Mouse (Mus musculus): ENCODE results near the gene Lgals3bp.

Lgals3bp gene

DNA sequence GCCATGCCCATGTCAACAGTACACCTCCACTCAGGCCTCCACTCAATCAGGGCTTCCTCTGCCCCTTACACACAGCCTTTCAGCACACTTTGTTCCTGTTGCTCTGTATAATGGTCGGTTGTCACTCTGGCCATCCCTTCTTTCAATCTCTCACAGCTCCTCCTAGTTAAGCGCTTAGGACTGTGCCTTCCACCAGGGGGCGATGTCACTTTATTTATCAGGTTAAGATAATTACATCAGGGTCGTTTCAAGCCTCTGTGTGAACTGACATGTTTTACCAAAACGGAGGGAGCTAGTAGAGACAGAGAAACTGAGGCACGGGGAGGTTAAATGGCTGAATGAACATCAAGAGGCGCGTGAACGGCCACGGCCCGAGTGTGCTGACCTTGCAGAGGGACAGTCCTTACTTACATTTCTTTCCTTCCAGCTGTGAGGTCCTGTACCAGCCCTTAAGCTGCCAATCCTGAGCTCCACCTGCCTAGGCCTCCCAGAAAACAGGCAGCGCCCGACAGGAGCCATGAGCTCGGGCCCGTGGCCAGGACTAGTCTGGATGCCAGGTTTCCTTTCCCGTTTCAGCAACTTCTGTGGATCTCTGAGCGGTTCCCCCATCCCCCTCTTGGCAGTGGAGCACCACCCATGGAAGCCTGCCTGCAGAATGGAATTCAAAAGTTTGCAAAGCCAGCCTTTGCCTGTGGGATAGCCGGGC, 21.5 kb upstream of the Lgals3bp start:
- peak; percentile 73 for DNase-seq (ENCODE audit: low read depth, low spot score)

DNA sequence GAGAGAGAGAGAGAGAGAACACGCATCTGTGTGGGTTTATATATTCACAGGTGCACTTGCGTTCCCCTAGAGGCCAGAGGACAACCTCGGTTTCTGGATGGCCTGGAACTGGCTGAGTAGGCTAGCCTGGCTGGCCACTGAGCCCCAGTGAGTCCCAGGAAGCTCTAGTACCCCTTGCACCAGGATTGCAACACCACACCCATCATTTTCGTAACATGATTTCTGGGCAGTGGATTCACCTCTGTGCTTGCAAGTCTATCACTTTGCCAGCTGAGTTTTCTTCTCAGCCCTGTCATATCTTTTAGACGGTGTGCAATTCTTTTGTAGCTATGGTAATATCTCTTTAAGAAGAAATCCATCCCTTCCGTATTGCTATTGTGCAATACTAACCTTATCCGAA, 18.4 kb upstream of the Lgals3bp start:
- no peak for DNase-seq (ENCODE audit: low read depth, low spot score)

DNA sequence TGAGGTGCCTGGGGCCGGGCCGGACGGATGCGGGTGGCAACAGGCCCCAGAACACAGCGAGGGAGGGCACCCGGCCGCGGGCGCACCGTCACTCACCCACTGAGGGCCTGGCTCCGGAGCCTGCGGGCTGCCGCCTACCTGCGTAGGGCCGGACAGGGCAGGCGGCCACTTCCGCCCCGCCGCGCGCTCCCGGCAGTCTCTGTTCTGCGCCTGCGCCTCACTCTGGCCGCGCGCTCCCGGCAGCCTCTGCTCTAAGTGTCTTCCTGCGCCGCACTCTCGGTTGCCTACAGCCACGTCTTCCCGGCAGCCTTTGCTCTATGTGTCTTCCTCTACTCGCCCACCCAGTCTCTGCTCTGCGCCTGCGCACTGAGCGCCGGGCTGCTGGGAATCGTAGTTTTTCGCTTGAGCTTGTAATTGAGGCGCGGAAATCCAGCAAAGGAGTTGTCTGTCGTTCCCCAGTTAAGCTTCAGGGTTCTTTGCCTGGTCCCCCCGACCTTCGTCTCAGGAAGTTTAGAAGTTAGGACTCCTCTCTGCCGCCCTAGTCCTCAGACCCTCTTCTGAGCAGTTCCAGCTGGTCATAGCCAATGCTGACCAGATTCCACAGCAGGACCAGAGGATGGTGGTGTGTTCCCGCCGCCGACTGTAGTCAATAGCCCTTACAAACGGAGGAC, 17.1 kb upstream of the Lgals3bp start, which contains the start of gene Cant1:
Cant1 (minus strand) TSS at position 253 of the 671 bp plus-strand sequence.
- peak; percentile 99 for DNase-seq (ENCODE audit: low read depth, low spot score)

DNA sequence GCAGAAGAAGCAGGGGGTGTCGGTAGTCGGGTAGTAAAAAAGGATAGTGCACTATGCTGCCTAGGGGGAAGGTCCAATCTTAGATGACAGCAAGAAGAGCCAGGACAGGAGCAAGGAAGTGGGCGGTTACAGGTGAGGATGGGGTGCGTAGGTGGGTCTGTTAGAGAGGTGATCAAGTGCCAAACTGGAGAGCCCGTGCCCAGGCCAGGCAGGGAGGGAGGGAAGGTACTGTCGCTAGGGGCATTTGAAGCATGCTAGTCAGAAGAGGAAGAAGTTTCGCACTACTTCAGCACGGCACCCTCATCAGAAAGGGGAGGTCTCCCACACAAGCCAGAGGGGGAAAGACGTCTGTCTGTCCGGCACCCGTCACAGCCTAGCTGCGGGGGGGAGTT, 16.5 kb upstream of the Lgals3bp start:
- no peak for DNase-seq (ENCODE audit: low read depth, low spot score)

DNA sequence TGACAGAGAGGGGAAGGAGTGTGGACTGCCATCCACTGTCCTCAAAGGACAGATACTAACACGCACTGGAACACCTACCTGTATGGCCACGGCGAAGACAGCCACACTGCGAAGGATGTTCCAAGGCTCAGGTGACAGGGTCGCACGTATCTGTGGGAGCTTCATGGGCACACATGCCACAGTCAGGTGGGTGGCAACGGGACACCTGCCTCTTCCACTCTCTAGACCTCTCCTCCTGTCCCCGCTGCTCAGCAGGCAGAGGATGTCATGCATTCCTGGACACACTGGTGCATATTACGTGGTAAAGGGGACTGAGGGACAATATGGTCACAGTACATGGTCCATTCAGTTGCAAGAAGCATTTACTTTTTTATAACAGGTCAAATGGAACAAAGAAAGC, 15.6 kb upstream of the Lgals3bp start:
- no peak for DNase-seq (ENCODE audit: low read depth, low spot score)

DNA sequence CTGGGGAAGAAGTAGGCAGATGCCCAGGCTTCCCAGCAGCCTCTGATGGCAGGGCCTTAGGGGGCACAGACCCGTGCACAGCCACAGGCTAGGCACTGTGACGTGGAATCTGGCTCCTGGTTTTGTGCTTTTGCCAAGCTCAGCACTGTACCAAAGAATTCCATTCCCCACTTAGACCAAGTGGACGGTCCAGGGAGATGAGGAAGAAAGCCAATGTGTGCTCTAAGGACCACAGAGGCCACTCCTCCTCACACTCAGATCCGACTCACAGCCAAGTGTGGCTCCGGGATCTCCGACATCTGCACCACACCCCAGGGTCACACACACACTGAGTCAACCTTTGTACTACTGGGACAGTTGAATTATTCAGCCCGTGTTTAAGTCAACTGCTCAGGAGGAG, 14.2 kb upstream of the Lgals3bp start:
- no peak for DNase-seq (ENCODE audit: low read depth, low spot score)

DNA sequence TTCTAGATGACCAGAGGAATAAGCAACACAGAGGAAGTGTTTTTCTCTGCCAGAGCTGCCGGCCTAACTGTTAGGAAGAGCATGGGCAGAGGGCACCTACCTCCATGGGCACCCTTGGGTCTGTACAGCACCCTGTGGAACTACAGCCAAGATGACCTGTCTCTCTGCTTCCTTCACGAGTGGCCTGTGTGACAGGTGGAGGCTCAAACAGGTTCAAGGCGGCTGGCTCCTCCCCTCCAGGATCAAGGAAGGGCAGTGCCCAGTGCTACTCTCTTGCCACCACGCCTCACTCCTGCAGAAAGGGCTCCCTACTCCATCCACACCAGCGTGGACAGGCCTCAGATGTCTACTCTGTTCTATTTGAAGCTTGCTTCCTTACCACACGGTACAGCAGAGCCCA, 13.7 kb upstream of the Lgals3bp start:
- no peak for DNase-seq (ENCODE audit: low read depth, low spot score)

DNA sequence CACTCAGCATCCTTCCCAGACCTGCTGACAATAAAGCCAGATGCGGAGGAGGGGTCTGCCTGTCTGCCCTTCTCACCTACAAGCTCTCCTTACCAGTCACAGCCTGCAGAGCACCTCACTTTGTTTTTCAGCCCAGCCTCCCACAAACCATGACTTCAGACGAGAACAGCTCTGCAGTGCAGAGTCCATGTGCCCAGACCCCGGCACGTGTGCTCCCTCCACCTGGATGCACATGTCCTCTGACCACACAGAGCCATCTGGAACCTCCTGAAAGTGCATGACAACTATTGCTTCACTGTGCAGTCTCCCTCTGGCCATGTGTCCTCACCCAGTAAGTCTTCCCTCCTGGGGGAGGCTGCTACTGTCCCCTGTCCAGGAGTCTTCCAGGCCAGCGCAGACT, 12.4 kb upstream of the Lgals3bp start:
- DNase-seq (ENCODE audit: low read depth, low spot score), result no peak

DNA sequence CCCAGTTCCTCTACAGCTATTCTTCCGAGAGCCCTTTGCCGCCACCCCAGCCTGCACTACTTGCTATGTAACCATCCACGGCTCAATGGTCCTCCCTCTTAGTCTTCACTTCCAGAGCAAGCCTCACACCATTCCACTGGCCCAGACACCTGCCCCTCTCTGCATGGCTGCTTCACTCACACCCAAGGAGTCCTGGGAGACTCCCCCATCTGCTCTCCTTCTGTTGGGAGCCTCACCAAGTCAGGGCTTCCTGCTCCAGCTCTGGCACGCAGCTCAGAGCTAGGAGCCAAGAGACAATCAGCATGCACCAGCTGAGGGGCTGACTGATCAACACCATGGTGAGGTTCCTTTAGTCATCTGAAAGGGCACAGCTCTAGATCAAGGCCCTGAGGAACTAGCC, 11.2 kb upstream of the Lgals3bp start:
- no peak for DNase-seq (ENCODE audit: low read depth, low spot score)

DNA sequence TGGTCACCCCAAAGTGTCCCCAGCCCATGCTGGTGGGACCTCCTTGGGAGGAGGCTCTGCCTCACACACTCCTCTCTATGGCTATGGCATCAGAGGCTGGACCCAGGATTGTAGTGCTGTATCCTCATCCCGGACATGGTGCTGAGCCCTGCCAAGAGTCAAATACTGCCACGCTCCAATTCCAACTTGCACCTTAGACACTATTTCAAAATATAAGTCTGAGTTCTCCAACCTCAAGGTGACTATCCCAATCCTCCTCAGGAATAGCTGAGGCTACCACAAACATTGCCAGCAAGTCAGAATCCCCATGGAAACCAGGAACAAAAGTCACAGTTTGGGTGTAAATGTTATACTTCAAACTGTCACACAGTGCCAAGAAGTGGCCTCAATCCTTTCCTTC, 10.7 kb upstream of the Lgals3bp start:
- no peak for DNase-seq (ENCODE audit: low read depth, low spot score)

DNA sequence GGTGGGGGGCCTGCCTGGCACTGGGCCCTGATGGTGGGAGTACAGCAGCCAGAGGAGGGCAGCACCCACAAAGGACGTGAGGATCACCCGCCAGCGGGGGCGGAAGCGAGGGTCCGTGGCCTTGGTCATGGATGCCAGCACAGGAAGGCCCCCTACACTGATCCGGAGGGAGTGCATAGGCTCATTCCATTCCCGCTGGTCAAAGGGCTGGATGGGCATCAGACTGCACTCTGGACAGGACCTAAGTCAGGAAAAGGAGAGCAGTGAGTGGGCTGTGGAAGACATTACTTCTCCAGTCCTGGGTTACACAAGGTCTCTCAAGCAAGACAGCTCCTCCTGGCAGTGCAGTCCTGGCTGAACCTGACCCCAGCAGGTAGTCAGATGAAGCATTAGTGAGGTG, 9.4 kb upstream of the Lgals3bp start:
- no peak for DNase-seq (ENCODE audit: low read depth, low spot score)

DNA sequence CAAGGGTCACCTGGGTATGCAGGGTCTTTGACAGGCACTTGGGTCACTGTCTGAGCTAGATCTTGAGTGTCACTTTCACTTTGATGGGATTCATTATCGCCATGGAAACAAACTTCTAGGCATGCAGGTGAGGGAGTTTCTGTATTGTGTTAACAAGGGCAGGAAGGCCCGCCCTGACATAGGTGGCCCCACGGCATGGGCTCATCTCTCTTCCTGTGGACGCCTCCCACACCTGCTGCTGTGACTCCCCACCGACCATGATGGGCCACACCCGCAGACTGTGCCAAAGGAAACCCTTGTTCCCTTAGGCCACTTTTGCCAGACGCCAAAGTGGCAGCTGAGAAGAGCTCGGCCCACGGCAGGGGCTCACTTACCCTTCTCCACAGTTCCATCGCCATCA, 8.6 kb upstream of the Lgals3bp start:
- DNase-seq (ENCODE audit: low read depth, low spot score), result no peak

DNA sequence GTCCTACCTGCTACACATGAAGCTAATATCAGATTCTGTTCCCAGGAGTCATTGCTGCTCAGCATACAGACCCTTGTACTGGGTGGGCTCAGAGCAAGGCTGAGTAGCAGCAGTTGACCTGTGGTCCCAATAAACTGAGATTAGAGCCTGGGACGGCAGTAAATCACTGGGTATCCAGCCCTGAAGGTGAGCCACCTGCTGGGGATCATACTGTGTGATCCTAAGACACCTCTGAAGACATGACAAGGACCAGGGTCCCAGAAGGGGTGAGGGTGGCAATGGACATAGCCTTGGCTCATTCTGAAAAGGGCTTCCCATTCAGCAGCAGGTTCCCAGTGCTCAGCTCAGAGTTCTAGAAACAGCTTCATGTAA, 8.2 kb upstream of the Lgals3bp start:
- no peak for DNase-seq (ENCODE audit: low read depth, low spot score)

DNA sequence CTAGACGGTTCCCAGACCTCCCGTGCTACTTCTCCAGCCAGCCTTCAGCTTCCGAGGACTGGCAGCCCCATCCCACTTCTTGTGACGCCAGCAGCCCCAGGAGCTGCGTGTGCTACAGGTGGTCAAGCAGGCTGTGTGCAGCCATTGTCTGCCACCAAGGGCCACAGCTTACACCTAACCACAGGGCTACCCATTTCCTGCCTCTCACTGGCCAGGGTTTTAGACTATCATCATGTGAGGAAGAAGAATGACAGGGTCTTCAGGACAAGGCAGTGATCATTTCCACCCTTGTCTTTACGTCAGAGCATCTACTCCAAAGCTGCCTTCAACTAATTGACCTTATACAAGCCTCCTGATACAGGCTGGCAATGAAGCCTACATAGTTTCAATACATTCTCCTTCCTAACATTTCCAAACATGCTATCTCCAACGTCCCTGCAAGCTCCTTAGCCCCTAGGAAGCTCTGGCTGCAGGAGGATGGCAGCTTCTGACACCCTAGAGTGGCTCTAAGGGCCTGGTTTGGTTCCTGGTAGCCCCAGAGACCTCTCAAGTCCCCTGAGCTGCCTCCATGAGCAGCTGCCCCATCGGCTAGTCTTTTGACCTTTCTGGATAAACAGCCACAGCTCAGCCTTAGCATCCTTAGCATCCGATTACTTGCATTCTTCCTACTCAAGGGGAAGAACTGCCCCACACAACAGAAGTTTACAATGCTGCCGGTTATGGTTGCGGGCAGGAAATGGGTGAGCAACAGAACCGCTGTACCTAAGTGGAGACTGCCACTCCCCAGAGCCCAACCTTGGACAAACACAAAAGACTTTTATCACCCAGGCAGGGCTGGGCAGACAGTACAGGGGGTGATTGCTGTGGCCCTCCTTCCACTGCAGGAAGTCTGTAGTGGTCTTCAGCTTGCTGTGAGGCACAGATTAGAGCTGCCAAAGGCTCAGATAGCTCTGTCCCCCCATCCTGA, 7.5 kb upstream of the Lgals3bp start:
- DNase-seq (ENCODE audit: low read depth, low spot score), result no peak

DNA sequence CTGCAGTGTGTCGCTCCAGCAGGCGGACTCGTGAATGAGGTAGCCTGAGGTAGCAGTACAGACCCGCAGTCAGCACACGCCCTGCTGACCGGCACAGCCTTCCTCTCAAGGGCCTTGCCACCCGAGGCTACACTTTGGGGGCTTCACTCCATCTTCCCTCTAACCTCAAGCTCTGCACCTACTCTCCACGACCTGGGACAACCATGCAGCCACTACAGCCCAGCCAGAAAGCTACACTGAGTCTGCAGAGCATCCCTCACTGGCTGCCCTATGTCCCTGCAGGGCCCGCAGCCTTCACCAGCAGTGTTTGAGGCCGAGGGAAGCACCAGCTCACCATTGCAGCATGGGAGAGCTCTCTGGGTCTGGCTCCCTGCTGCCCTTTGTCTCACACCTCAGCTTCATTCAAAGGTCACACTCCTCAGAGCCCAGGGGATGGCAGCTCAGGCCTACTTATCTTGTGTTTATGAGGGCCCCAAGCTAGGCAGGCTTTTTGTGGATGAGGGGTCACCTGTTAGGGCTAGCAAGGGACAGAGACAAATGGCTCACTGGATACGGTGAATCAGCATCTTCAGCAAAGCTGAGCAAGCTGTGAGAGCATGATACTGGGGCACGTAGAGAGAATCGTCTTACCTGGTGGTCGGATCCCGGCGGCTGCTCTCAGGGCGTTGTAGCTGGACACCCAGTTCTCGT, 6.3 kb upstream of the Lgals3bp start:
- DNase-seq (ENCODE audit: low read depth, low spot score), result no peak

DNA sequence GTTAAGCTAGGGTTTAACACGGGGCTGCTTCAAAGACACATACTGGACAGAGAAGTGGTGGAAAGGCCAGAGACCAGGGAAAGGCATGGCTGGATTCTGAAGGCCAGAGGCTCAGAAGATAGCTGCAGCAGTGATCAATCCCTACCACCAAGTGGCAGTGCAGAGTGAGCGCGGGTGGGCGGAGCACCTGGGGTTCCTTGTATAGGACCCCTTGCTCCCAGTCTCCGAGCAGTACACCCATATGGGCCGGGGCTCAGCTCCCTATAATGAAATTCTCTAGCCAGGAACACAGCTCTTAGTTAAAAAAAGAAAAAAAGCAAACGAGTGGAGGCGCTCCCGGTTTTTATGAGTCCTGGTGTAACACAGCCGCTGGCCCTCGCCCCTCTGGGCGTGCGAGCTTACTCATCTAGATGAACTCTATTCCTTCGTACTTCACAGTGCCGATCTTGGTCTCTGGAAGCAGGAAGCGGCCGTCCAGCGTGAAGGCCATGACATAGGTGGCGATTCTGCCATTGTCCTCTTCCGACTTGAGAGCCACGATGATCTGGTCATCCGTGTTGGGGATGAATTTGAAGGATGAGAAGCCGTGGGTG, 5.5 kb upstream of the Lgals3bp start:
- no peak for DNase-seq (ENCODE audit: low read depth, low spot score)

DNA sequence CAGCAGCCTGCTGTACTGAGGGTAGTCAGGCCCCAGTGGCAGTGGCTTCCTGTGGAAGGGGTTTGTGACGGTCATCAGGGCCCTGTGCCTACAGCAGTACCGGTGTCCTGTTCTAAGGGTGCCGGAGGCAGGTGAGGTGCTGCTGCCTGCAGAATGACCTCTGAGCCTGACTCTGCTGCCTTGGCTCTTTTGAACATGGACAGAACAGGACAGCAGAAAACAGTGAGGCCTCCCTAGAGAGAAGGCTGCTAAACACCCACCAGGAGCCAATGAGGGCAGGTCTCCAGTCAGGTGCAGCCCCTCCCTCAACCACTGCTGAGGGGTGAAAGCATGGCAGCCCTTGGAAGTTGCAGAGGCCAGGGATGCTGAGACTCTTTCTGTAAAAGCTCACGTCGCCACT, 4.6 kb upstream of the Lgals3bp start:
- no peak for DNase-seq (ENCODE audit: low read depth, low spot score)

DNA sequence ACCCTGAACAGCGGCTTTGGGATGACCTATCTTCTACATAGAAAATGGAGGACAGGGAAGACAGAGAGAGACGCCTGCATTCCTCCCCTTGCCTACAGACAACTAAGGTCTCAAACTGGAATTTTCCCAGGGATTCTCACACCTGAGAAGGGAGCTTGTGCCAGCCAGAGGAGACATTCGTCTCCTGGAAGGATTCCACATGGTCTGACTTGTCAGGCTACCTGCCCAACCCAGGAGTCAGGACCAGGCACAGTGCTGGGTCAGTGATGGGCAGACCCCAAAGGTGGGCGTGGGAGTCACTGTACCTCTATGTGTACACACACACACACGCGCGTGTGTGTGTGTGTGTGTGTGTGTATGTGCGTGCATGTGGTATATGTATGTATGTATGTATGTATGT, 3.4 kb upstream of the Lgals3bp start:
- DNase-seq (ENCODE audit: low read depth, low spot score), result no peak

DNA sequence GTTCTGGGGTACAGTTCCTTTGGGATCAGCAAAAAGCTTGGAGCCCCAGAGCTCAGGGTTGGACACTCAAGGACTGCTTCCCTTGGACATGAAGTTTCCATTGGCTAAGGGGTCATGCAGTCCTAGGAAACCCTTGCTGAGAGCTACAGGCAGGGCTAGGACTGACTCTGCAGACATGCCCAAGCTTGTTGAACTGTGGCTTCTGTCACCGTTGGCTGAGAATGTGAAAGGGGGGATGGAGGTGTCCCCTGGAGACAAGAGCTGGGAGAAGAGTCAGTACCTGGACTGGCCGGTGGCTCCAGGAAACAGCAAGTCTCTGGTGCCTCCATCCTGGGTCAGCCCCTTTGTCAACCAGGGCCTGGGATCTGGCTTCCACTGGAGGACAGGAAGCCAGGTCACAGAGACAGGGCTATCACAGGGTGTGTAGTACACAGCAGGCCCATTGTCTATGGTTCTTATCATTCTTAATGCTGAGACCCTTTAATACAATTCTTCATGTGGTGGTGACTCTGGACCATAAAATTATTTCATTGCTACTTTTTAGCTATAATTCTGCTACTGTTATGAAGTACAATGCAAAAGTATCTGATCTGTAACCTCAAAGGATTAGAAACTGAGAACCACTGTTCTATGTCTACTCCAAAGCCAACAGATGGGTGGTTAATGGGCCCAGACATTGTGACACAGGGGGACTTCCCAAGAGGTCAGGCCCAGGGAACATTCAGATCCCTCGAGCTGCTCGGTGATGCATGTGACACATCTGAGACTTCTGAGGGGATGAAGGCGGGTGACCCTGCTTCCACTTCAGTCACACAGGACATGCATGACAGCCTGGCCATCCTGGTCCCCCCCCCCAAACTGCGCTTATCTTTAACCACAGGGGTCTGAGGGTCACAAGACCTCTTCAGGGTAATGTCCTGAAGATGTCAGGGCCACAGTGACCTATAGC, 2.3 kb upstream of the Lgals3bp start:
- no peak for DNase-seq (ENCODE audit: low read depth, low spot score)

DNA sequence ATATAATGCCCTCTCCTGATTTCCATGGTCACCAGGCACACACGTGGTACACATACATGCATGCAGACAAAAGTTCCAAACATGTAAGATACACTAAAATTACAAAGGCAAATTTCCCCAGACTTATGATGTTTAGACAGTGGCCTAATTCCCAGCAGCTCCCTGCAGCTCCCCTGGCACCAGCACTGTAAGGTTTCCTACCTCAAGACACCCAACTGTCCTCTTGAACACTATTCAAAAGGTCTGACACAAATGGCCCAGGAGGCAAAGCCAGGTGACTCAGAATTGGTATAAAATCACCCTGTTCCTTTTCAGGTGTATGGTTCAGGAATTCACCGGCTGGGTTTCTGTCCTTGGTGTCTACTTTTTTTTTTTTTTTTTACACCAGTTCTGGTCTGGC, 1.3 kb upstream of the Lgals3bp start:
- no peak for DNase-seq (ENCODE audit: low read depth, low spot score)
